Mouse (Mus musculus) stomach, postnatal 0 days (tissue): ENCODE measurements around the gene Kcnd3. TPM values are rescaled to one million over a fixed set of nuclear protein-coding genes. Genes with fewer than 3 reads are reported as not detected.

Source experiments
- ATAC-seq: fragments of 200-750 bp; cut with Nextera tagmentation; 2 replicates; pipeline ENCODE4 v1.8.0; 2017; ENCODE audit not compliant: low FRiP score, low TSS enrichment
- DNase-seq: peaks from one replicate; pipeline ENCODE4 v3.0.0-alpha.2; 2016; ENCODE audit warnings: low spot score
- H3K27ac ChIP-seq: fragments of 300-500 bp; sonication (generic); replicated peaks from 2 replicates; pipeline ENCODE4 v1.5.1; 2014; ENCODE audit warnings: mild to moderate bottlenecking, control low read depth
- H3K27me3 ChIP-seq: fragments of 300-500 bp; sonication (generic); 2 replicates; pipeline ENCODE4 v1.6.1; 2014; ENCODE audit warnings: low read length; ENCODE audit not compliant: control insufficient read depth, insufficient read depth
- H3K36me3 ChIP-seq: fragments of 300-500 bp; sonication (generic); 2 replicates; pipeline ENCODE4 v1.6.1; 2014; ENCODE audit warnings: low read length, mixed read lengths; ENCODE audit not compliant: control insufficient read depth, insufficient read depth
- H3K4me1 ChIP-seq: fragments of 300-500 bp; sonication (generic); replicated peaks from 2 replicates; pipeline ENCODE4 v1.6.1; 2014; ENCODE audit warnings: antibody characterized with exemption; ENCODE audit not compliant: control insufficient read depth, insufficient read depth
- H3K4me2 ChIP-seq: fragments of 300-500 bp; sonication (generic); replicated peaks from 2 replicates; pipeline ENCODE4 v1.6.1; 2014; ENCODE audit warnings: low read depth, mild to moderate bottlenecking, control low read depth, moderate library complexity
- H3K4me3 ChIP-seq: fragments of 300-500 bp; sonication (generic); 2 replicates; pipeline ENCODE4 v1.5.1; 2014; ENCODE audit warnings: low read depth, low read length, control low read depth
- H3K9ac ChIP-seq: fragments of 300-500 bp; sonication (generic); 2 replicates; pipeline ENCODE4 v1.6.1; 2014; ENCODE audit warnings: mild to moderate bottlenecking, low read length, control low read depth, mixed read lengths
- H3K9me3 ChIP-seq: fragments of 300-500 bp; sonication (generic); 2 replicates; pipeline ENCODE4 v1.6.1; 2016; ENCODE audit warnings: low read length; ENCODE audit not compliant: control insufficient read depth
- CTCF ChIP-seq: IDR thresholded peaks from 2 replicates; pipeline ENCODE4 v1.5.1; 2016; ENCODE audit warnings: antibody characterized with exemption, low read depth, mild to moderate bottlenecking, moderate library complexity
- EP300 ChIP-seq: optimal IDR thresholded peaks from 2 replicates; pipeline ENCODE3; 2016; ENCODE audit warnings: antibody characterized with exemption
- WGBS: fragments of 180-500 bp; shearing (Covaris S2); extraction: QIAGEN DNeasy Blood & Tissue Kit; methylation state at CpG from one replicate; pipeline ENCODE4 v1.1.7; 2014; 5-methylcytosine and 5-hydroxymethylcytosine counted together
- polyA plus RNA-seq: library from polyadenylated mRNA; unstranded; fragments of >200 nt; fragmentation: Nextera tagmentation; extraction: Ambion mirVana; gene quantifications from 2 replicates; pipeline ENCODE4 v1.2.1, GENCODE M21; 2015

Kcnd3 gene
- polyA plus RNA-seq, 1 experiment from 2014 or later: 2.4 TPM

GRCm38 (mm10) chr3:105472564-105472963, 20.4 kb downstream of the Kcnd3 start:
- Histone ChIP-seq H3K36me3 (no peaks in the 10 kb centered on the region), H3K9ac (no peak overlapping the region), H3K27me3 (no peaks in the 10 kb centered on the region), H3K9me3 (no peaks in the 10 kb centered on the region), H3K4me3 (no peak overlapping the region), H3K4me2 (no peak overlapping the region), H3K27ac (peak overlapping the region; percentile 41), H3K4me1 (no peaks in the 10 kb centered on the region)
- ATAC-seq (peak; percentile 71; the same call in 1 of the 2 replicates), DNase-seq (no peak)
- no peak for TF ChIP-seq EP300
- no peak for TF ChIP-seq CTCF
- WGBS: 52% methylated on average over 1 of the region's 1 CpGs

DNA sequence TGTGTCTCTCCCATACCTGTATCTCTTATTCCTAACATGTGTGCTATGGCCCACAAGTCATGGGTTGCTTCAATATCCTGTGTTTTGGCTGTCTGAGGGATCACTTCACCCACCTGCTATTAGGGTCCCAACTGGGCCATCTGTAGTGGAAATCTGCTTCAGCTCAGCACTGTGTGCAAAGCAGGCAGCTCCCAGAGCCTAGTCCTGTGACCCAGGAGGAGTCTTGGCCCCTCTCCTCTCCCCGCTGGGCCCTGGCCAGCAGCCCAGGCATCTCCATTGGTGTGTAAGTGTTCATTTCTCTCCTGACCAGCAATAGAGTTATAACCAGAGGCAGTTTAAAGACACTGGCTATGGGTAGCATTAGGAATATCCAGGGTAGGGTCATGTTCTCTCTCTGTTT, 24.3 kb downstream of the Kcnd3 start:
- no peak for ATAC-seq

DNA sequence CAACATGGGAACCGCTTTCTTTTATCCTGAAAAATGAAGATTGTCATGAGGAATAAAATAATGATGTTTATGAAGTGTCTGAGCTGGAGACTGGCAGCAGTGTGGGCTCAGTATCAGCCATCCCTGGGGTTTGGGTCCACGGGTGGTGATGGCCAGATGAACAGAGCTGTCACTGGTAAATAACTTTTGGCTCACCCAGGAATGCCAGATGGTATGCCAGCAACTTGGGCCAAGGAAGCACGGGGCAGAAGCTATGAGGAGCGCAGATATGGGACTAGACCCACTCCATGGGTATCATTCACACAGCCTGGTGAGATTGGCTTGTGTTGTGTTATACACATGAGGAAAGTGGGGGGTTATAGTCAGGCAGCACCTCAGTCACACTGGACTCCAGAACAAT, 26.7 kb downstream of the Kcnd3 start:
- Histone ChIP-seq H3K4me2 (no peak overlapping the region), H3K9ac (no peak overlapping the region), H3K27ac (no peak overlapping the region), H3K27me3 (no peaks in the 10 kb centered on the region), H3K9me3 (no peaks in the 10 kb centered on the region), H3K4me3 (no peak overlapping the region), H3K4me1 (no peaks in the 10 kb centered on the region), H3K36me3 (no peaks in the 10 kb centered on the region)
- ATAC-seq: no peak
- WGBS: 81% methylated on average over 4 of the region's 4 CpGs
- DNase-seq: no peak
- TF ChIP-seq CTCF (no peak), EP300 (no peak)

More for the DNA sequence above, 24.3 kb downstream of the Kcnd3 start:
- Histone ChIP-seq H3K9ac (no peak overlapping the region), H3K4me1 (no peaks in the 10 kb centered on the region), H3K4me3 (no peak overlapping the region), H3K27ac (no peak overlapping the region), H3K27me3 (no peaks in the 10 kb centered on the region), H3K4me2 (no peak overlapping the region), H3K9me3 (no peaks in the 10 kb centered on the region), H3K36me3 (no peaks in the 10 kb centered on the region)
- 69% methylated on average over 1 of the region's 1 CpGs for WGBS
- TF ChIP-seq CTCF: no peak
- TF ChIP-seq EP300: no peak
- no peak for DNase-seq

- 60% methylated on average over 8 of the region's 8 CpGs for WGBS
- H3K4me2 ChIP-seq: no peak overlapping the region
Measured at GRCm38 (mm10) chr3:105481419-105481818, 29.3 kb downstream of the Kcnd3 start.

GRCm38 (mm10) chr3:105483651-105484052, 31.5 kb downstream of the Kcnd3 start:
- ATAC-seq (peak; percentile 38), DNase-seq (no peak)
- TF ChIP-seq CTCF (no peak), EP300 (no peak)
- no peak overlapping the region for H3K27ac ChIP-seq
- H3K9me3 ChIP-seq: no peaks in the 10 kb centered on the region
- WGBS: 72% methylated on average over 13 of the region's 13 CpGs
- no peaks in the 10 kb centered on the region for H3K27me3 ChIP-seq
- H3K36me3 ChIP-seq: no peaks in the 10 kb centered on the region
- no peak overlapping the region for H3K4me3 ChIP-seq
- H3K4me2 ChIP-seq: no peak overlapping the region
- no peak overlapping the region for H3K9ac ChIP-seq
- no peaks in the 10 kb centered on the region for H3K4me1 ChIP-seq

More at GRCm38 (mm10) chr3:105481419-105481818, 29.3 kb downstream of the Kcnd3 start:
- Histone ChIP-seq H3K36me3 (no peaks in the 10 kb centered on the region), H3K27me3 (no peaks in the 10 kb centered on the region), H3K27ac (no peak overlapping the region), H3K4me3 (no peak overlapping the region), H3K4me1 (no peaks in the 10 kb centered on the region), H3K9me3 (no peaks in the 10 kb centered on the region), H3K9ac (no peak overlapping the region)
- DNase-seq (no peak), ATAC-seq (no peak)
- no peak for TF ChIP-seq CTCF

GRCm38 (mm10) chr3:105487171-105487570, 35.0 kb downstream of the Kcnd3 start:
- TF ChIP-seq EP300 (no peak), CTCF (no peak)
- Histone ChIP-seq H3K36me3 (no peaks in the 10 kb centered on the region), H3K4me2 (no peak overlapping the region), H3K4me1 (no peaks in the 10 kb centered on the region), H3K27ac (no peak overlapping the region), H3K4me3 (no peak overlapping the region), H3K9ac (no peak overlapping the region), H3K9me3 (no peaks in the 10 kb centered on the region), H3K27me3 (no peaks in the 10 kb centered on the region)
- DNase-seq (no peak), ATAC-seq (no peak)
- WGBS: 30% methylated on average over 8 of the region's 8 CpGs
